Mouse (Mus musculus) T-helper 2 cell (primary cell): ENCODE results near the gene Cpz.

Experiments used
- in situ Hi-C: fragments of 300-600 bp; cut with MboI, MseI; formaldehyde crosslinking; loops from one replicate; pipeline ENCODE4 v1.15.1; 2025; ENCODE audit warnings: high pct_unique_total_duplicates

Cpz gene

DNA sequence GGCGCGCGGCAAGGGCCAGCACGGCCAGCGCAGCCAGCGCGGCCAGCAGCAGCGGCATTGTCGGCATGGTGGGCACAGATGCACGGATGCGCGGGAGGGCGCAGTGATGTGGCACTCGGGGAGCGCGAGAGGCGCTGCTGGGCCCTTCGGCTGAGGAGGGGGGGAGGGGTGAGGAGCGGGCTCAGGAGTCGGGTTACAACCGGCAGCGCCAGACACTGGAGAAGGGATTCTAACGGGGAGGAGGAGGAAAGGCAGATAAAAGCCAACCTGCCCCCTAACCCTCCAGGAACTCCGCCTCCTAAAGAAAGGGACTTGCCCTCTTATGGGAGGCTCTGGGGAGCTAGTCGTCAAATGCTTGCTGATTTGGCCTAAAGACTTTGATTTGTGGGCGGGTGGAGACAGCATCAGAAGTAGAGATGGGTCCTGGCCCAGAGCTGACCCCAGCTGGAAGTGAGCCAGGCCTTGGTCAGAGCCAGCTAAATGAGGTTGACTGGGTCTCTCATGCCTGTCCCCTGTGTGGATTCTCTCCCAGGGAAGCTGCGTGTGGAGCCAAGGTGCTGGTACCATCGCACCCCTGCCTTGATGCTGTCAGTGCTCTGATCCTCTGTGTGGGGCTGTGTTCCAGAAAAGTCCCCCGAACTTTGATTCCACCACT is at the start of gene Cpz:
Gene Cpz (minus strand): TSS at position 230 of the 655 bp plus-strand sequence.
- in situ Hi-C loops = loop anchor here (10.0 kb wide), 1 partner anchor 319 kb away; no protein-coding TSS in a partner anchor

DNA sequence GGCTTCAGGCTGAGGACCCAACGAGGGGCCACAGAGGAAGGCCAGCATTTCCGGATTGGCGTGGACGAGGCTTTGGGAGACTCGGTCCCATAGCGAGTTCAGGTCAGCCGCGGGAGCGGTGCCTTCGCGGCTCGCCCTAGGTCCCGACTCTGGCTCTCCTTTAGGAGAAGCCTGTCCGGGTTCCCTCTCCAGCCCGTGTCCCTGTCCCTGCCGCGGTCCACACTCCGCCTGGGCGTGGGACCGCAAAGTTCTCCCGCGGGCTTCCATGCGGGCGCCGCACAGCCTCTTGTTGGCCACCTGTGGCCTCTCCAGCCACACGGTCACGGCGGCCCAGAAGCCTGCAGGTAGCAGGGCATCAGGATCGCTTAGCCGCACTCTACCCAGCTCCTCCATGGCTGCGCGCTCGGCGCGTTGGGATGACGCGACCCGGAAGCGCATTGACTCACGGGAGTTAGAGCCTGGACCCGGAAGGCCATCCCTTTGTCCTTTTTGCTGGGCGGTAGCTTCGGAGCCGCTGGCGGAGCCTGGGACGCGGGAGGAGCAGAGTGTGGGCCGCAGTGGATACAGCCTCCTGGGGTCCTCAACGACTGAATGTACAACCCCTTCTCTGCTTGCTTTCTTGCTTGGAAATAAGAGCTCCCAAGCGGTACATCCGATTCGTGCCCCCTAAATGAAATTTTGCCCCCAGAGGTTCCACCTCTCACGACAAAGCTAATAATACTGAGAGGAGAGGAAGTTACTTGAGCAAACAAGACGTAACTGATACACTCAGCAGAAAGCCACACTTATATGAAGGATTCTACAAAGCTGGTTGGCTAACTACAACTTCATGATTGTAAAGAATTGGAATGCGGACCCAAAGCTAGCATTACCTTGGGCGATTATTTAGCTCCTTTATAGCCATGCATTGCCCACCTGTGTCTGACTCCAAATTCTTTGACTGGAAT is 49.4 kb upstream of the Cpz start, which contains the start of gene Trmt44:
Gene Trmt44 (minus strand): TSS at position 418 of the 947 bp plus-strand sequence.
- in situ Hi-C loops = no loop called here

DNA sequence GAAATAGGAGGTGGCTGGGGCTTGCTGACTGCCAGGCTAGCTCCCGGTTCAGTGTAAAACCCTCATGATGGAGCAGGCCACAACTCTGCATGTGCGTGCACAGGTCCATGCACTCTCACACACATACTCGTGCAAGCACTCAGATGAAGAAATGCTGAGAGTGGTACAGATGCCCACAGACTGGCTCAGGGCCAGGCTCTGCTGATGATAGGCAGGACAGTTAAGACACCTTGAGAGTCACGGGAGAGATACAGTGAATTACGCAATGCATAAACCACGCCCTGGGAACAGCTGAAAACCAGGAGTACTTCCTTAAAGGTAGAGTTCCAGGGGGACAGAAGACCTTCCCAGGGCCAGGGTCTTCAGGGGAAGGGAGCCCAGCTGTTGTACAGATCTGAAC is 46.0 kb upstream of the Cpz start:
- in situ Hi-C loops = no loop called here

DNA sequence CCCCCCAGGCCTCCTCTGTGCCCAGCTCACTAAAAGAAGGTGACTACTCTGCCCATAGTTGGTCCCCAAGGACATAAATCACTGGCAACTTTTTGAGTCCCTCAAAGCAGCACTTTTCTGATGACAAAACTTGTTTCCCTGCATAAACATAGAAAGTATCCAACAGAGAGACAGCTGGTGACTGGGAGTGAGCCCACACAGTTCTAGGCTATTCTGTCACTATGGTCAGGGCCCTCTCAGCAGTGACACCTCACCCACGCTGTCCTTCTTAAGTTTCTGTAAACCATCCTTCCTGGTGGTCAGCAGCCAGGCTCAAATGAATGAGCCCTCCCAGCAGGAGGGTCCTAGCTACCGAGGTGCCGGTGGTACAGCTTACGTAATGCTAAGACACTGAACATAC is 41.1 kb upstream of the Cpz start:
- in situ Hi-C loops = no loop called here

DNA sequence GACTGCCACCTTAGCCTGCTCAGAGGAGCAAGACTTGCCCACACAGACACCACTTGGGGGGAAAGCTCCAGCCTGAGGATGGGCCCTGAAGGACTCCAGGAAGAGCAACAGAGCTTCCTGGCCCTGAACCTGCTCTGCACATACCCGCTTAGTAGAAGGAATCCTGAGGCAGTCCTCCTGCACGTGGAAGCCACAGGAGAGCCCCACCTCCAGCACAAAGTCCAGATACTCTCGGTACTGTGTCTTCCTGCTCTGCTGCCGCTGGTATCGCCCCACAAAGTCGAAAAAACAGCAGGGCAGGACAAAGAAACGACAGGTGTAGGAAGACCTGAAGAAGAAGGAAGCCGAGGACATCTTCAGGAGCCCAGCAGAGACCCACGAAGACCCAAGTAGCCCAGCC is 39.7 kb upstream of the Cpz start:
- in situ Hi-C loops = no loop called here

DNA sequence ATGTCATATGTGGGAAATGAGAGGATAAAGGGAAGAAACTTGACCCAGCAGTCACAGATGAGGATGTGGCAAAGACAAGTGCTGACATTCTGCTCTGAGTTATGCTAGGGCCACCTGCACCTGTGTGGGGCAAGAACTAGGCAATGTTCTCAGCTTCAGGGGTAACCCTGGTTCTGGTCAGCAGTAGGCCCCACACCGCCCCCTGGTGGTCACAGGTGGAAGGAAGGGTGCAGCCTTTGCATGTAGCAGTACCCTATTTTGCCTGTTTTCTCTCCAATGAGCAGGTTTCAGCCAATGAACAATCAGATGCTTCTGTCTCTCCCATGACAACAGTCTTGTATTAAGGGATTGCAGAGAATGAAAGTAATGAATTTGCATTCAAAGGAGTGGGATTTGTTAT is 38.0 kb upstream of the Cpz start:
- in situ Hi-C loops = no loop called here

DNA sequence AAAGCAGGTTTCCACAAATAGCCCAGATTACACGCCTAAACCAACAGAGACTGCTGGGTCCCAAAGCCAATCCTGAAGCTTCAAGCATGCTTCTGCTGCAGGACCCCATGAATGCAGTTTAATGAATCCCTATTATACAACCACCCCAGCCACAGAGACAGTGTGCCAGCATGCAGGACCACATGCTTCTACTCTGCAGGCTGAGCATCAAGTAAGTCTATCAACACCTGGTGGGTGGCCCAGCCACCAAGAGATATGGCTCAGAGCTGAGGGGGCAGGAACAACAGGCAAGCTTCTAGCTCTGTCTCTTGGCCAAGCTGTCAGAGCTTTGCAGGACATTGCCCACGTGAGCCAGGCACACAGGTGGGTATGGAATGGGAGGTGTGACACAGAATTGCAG is 37.1 kb upstream of the Cpz start:
- in situ Hi-C loops = no loop called here

DNA sequence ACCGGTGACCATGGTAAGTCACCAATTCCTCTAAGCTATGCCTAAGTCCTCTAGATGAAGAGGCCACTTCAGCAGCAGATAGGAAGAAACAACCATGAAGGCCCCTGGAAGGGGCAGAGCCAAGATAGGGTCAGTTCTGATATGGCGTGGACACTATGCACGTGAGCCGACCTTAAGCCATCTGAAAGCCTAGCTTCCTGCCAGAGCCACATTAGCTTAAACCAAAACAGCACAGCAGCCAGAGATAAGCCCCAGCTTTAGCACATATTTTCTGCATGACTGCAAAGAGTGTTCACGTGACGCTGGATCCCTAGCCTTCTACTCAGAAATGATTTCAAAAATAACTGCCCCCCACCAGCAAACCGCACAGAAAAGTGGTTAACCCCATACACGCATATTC is 33.9 kb upstream of the Cpz start:
- in situ Hi-C loops = no loop called here

DNA sequence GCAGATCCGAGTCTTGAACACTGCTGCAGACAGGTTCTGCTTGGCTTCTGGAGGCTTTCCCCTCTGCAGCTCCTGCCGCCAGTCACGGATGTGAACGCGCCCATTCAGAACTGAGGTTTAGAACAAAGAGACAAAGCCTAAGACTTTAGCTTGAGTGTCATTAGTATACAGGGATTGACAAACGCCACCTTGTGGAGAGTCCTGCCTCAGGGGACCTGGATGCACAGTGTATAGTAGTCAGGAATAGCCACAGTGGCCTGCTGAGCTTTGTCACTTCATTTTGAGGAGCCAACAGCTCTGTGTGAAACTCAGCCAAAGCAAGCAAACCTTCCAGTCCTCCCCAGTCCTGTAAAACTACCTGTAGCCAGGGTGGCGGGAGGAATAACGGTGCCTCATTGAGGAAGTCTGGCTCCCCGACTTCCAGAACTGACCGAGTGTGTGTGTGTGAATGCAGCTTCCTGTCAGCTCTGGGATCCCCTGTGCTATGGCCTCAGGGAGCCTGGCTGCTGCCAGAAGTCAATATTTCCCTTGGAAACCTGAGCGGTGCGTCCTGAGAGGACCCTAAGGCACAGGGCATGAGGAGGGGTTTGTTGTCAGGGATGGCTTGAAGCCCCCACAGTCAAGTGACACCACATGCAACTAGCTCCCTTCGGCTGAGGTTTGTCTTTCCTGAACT is 32.6 kb upstream of the Cpz start:
- in situ Hi-C loops = no loop called here

DNA sequence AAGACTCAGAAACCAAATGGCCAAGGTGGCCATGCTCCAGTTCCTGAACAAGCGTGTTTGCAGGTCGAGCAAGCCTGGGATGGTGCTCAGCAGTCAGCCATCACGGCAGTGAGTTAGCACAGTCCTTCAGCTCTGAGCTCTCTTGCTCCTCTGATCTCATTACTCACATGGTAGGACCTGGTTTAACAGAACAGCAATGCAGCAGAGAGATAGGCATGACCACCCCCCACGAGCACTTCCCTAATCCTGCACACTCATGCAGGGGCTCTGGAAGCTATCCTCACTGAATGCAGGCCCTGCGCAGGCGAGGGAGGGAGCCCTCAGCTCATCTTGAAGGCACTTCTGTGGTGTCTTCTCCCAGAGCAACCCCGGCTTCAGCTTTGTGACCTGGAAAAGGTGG is 30.9 kb upstream of the Cpz start:
- in situ Hi-C loops = no loop called here

DNA sequence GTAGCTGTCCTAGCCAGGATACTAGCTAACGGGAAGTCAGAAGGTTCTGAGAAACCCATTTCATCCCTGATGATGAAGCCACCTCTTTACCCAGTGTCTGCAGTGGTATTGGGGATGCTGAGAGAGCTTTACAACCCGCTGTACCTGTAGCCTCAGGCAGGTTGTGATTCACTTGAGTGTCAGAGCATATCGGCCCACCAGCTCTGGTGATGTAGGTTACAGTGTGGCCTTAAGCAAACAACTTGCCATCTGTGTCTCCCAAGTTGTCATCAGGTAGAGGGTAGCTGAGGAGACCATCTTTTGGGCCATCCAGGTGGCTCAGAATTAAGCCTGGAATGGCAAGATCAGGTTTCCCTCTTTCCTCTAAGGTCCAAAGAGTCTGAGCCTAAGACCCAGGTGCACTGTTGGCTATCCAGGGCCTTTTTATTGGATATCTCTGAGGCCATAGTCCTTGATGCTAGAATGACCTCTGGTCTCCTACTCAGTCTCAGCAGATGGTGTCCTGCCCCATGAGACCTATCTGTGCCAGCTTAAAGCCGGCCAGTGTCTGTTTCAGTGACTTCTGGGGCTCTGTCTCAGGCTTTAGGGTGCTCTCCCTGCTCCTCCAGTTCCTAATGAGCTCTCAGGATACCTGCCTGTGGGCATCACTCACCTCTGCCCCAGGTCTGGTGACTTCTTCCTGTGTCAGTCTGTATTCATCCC is 27.5 kb upstream of the Cpz start:
- in situ Hi-C loops = no loop called here

DNA sequence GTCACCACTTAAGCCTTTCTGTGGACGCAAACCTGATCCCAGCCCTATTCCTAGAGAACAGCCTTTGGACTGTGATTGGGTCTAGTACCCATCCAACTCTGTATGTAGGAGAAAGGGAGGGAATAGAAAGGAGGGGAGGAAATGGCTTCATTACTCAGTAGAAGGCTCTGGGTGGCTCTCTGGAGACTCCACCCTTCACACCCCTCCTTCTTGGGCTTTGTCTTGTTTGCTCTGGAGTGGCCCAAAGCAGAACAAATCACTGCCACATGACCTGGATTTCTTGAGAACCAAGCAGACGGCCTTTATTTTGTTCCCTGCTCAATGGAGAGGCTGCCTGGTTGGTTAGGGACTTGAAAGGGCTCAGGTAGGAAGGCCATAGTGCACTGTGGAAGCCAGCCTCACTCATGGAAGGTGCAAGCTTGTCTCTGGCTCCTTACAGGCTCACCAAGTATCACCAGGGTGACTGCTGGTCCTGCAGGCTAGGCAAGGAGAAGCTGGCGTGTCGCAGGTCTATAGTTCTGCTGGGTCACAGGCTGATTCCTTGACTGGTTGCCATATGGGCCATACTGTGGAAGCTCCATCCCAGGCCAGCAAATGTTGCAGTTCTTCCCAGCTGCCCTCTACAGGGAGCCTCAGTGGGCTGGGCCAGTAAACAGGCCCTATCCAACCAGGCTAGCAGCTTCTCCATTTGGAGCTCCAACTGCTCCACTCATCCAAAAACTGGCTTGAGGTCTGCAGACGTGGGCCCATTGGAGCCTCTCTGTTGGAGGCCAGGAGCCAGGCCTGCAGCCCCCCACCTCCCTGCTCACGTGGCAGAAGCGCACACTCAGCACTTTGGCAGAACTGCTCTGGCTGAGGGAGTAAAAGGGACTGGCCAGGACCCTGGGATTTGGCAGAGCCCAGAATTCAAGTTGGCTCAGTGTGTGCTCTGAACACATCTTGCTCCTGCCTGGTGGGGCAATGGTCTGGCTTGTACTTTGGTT is 26.6 kb upstream of the Cpz start:
- in situ Hi-C loops = no loop called here

DNA sequence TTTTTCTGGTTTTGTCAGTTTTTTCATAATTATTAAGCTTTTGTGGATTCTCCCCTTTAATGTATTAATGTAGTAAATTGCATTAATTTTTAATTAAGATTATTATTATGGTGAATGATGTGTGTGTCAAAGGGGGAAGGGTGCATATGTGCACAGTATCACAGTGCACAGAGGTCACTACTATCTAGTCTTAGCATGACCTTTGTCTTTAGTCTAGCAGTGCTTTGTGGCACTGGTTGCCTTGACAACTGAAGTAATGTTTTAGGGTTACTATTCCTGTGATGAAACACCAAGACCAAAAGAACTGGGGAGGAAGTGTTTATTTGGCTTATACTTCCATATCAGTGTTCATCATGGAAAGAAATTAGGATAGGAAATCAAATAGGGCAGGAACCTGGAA is 20.6 kb upstream of the Cpz start:
- in situ Hi-C loops = no loop called here

DNA sequence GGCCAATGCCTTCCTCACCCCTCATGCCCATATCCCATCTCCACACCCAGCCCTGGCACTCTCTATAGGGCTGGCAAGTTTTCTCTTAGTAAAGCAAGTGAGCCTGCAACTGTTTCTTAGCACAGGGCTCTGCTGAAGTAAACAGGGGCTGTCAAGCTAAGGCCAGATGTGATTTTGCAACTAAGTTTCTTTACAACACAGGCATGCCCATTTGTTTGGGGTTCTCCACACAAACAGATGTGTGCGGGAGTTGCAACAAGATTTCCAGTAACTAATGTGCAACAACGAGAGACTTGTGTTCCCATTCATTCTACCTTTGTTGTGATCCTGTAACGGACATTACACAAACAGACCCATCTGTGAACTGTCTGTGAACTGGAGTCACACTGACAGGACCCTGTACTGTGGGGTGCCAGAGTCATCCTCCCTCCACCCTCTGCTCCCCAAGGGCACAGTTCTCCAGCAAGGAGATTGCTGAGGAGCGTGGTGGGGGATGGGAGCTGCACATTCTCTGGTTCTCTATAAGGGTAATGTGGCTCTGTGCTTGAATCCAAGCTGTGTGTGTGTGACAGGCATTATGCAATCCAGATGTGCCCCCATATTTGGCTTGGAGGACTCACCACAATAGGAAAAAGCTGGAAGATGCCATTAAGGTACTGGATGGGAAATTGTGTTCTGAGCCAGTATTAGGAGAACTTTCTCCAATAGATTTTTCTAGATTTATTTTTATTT is 15.7 kb upstream of the Cpz start:
- in situ Hi-C loops = no loop called here

DNA sequence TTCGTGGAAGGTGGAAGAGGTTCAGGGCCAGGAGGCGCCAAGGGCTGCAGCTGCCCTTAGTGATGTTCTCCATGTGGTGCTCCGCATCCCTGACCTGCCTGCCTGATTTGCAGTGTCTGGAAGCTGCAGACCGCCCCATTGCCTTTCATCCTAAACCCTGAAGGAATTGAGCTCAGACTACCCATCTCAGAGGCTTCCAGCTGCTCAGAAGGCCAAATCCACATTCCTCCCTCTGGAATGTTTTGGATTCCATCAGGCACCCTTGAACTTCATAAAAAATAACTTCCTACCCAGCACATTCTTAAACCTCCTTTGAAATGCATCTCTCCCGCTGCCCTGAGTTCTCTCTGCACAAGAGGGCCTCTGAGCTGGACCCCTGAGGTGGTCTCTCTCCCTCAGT is 15.1 kb upstream of the Cpz start:
- in situ Hi-C loops = no loop called here

DNA sequence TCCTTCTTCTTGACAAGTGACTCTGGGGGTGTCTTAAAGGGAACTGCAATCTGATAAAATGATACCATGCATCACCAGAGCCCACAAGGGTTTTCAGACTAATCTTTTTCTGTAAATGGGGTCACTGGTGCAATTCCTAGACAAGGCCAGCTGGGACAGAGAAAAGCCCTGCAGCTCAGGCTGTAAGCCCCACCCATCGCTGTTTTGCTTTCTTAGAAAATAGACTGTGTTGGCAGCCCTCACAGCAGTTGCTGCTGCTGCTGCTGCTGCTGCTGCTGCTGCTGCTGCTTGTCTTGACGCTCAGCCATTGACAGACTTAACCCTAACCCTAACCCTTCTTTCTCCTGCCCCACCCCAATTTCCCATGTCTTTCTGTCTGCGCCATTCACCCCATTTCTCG is 14.1 kb upstream of the Cpz start:
- in situ Hi-C loops = no loop called here

DNA sequence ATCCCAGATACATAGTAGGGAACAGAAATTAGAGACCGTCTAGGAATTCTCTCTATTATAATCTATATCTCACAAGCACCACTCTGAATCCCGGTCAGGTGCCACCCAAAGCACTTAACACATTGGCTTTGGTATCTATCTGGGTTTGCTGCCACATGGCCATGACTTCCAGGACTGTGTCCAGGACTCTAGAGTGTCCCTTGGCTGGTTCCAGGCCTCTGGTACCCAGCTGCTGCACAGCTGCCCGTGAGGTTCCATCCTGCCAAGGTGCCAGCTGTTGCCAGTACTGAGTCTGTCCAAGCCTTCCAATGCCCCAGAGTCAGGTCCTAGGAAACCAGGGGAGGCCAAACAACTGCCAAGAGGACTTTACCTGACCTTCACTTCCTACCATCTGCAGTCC is 12.5 kb upstream of the Cpz start:
- in situ Hi-C loops = no loop called here

DNA sequence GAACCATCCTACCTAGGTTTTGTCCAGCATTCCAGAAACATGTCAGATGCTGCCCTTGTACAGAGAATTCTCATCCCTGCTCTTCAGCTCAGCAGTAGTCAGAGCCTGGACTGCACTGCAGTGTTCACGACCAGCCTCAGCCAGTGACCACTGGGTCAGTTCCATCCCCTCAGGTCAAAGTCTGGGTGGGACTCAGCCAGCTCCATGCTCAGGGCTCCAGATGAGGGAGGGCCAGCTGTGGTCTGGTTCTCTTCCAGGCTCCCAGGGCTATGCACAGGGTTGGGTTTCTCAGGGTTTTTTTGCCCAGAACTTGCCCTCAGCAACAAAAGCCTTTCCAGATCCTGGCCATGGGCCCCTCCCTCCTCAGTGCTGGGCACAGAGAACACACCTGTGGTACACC is 12.0 kb upstream of the Cpz start:
- in situ Hi-C loops = no loop called here

DNA sequence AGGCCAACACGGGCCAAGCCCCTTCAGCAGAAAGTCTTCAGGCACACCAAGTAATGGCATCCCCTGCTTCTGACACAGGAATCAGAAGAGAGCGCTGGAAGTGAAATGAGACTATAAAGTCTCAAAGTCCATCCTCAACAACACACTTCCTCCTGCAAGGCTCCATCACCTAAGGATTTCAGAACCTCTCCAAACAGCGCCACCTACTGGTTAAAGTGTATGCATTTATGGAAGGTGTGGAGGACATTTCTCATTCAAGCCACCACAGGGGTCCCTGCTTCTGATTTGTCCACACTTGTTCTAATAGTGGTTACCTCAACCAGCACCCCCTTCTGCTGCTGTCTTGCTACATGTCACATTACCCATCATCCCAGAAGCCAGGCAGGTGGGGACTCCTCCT is 10.8 kb upstream of the Cpz start:
- in situ Hi-C loops = no loop called here

DNA sequence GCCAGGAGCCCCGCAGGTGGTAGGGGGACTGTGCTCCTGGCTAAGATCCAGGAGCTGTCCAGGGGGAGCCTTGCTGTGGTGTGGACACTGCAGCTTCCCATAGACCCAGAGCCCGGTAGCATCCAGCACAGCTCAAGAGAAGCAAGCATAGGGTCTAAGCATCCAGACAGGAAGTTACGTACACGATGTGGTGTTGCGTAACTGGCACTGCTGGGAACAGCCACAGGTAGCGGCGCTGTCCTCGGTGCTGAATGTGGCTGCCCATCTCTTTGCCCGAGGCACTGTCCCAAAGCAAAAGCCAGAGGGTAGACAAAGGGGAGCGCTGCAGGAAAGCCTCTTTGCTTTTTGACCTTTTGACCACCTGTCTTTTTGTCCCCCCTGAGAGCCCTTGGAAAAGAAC is 6.1 kb upstream of the Cpz start:
- in situ Hi-C loops = no loop called here
